Mouse (Mus musculus): ENCODE measurements around the gene Mapk12. TPM values are rescaled to one million over a fixed set of nuclear protein-coding genes. Genes with fewer than 3 reads are reported as not detected.

Gene Mapk12
- total RNA-seq, 1 experiment, result 8.1 TPM

- Histone ChIP-seq H3K4me3 (ENCODE audit: insufficient read depth in 1 of 2, low read depth in 1 of 2, low read length in 2 of 2, poor library complexity in 1 of 2, severe bottlenecking in 1 of 2) (no peak overlapping the region), H3K4me1 (ENCODE audit: control insufficient read depth in 2 of 2, insufficient read depth in 2 of 2, low read length in 2 of 2, poor library complexity in 1 of 2) (peaks cover 2% of the 10 kb centered on the region in 2 experiments; a peak in 1 of 4 replicates), H3K27ac (ENCODE audit: insufficient read depth, low read depth, low read length, poor library complexity, severe bottlenecking) (no peak overlapping the region), H3K36me3 (ENCODE audit: control insufficient read depth, insufficient read depth, low read length, poor library complexity, severe bottlenecking) (peaks cover 27% of the 10 kb centered on the region; the same call in 1 of the 2 replicates), H3K9me3 (ENCODE audit: control insufficient read depth, insufficient read depth, low read depth, low read length) (no peaks in the 10 kb centered on the region), H3K9ac (ENCODE audit: insufficient read depth, low read depth, low read length, poor library complexity, severe bottlenecking) (no peak overlapping the region)
- DNase-seq (ENCODE audit: low read depth, low spot score), result no peak
- TF ChIP-seq MAFK (IDR thresholded peaks at IDR 0.05; ENCODE audit: insufficient read depth, low read depth, low read length) (no peak), ZNF384 (IDR thresholded peaks at IDR 0.05; ENCODE audit: low read depth, low read length) (no peak), ZC3H11A (IDR thresholded peaks at IDR 0.05; ENCODE audit: borderline replicate concordance, low read depth, low read length) (no peak), CHD2 (IDR thresholded peaks at IDR 0.05; ENCODE audit: low read depth, low read length) (no peak), HCFC1 (IDR thresholded peaks at IDR 0.05; ENCODE audit: borderline replicate concordance, insufficient read depth, low read length) (no peak)
- in situ Hi-C loops (cut with MboI; ENCODE audit: low sequenced_read_pairs in 2 of 2, unreplicated experiment in 2 of 2), result no loop called here
Observed at GRCm38 (mm10) chr15:89084826-89085225, 55.7 kb downstream of the Mapk12 start.

DNA sequence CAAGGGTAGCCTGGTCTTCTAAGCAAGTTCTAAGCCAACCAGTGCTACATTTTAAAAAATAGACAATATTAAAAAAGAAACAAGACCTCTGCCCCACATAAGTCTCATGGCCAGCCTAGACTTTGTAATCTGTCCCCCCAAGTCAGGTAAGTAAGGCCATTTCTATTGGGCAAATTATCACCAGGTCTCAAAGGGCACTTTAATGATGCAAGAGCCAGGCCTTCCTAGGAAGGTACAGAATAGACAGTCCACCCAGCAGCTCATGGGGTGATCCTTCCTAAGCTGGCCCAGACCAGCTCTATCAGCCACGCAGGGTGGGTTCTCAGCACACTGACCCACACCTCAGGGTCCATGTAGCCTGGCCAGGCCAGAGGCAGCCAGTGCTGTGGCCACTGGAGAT is 56.6 kb downstream of the Mapk12 start:
- H3K27ac ChIP-seq (ENCODE audit: insufficient read depth, low read depth, low read length, poor library complexity, severe bottlenecking), result no peak overlapping the region
- TF ChIP-seq MAFK (IDR thresholded peaks at IDR 0.05; ENCODE audit: insufficient read depth, low read depth, low read length) (no peak), ZC3H11A (IDR thresholded peaks at IDR 0.05; ENCODE audit: borderline replicate concordance, low read depth, low read length) (no peak), ZNF384 (IDR thresholded peaks at IDR 0.05; ENCODE audit: low read depth, low read length) (no peak), HCFC1 (IDR thresholded peaks at IDR 0.05; ENCODE audit: borderline replicate concordance, insufficient read depth, low read length) (no peak), CHD2 (IDR thresholded peaks at IDR 0.05; ENCODE audit: low read depth, low read length) (no peak)
- in situ Hi-C loops (cut with MboI; ENCODE audit: low sequenced_read_pairs in 2 of 2, unreplicated experiment in 2 of 2), result no loop called here
- H3K36me3 ChIP-seq (ENCODE audit: control insufficient read depth, insufficient read depth, low read length, poor library complexity, severe bottlenecking), result peaks cover 27% of the 10 kb centered on the region; the same call in 1 of the 2 replicates
- peaks cover 2% of the 10 kb centered on the region in 2 experiments; a peak in 1 of 4 replicates for H3K4me1 ChIP-seq (ENCODE audit: control insufficient read depth in 2 of 2, insufficient read depth in 2 of 2, low read length in 2 of 2, poor library complexity in 1 of 2)
- no peaks in the 10 kb centered on the region for H3K9me3 ChIP-seq (ENCODE audit: control insufficient read depth, insufficient read depth, low read depth, low read length)
- no peak overlapping the region for H3K9ac ChIP-seq (ENCODE audit: insufficient read depth, low read depth, low read length, poor library complexity, severe bottlenecking)
- no peak for DNase-seq (ENCODE audit: low read depth, low spot score)
- H3K4me3 ChIP-seq (ENCODE audit: insufficient read depth in 1 of 2, low read depth in 1 of 2, low read length in 2 of 2, poor library complexity in 1 of 2, severe bottlenecking in 1 of 2), result no peak overlapping the region

Other genes with a start within 250 kb of the Mapk12 start
- gene Ttll8, start 186.3 kb downstream of the Mapk12 start, total RNA-seq (2012; rRNA removed), result 0.11 and 0.13 TPM in 2 replicates
- gene Mlc1, start 161.7 kb downstream of the Mapk12 start, total RNA-seq (2012; rRNA removed), result 0.32 and 0.36 TPM in 2 replicates
- 26.7 and 34.4 TPM in 2 replicates for gene Mov10l1, start 157.8 kb downstream of the Mapk12 start, total RNA-seq (2012; rRNA removed)
- 0.22 and 0.58 TPM in 2 replicates for gene Panx2, start 81.0 kb downstream of the Mapk12 start, total RNA-seq (2012; rRNA removed)
- gene Trabd, start 65.6 kb downstream of the Mapk12 start, total RNA-seq (2012; rRNA removed), result 24.2 and 29.9 TPM in 2 replicates
- gene Selenoo, start 51.6 kb downstream of the Mapk12 start, total RNA-seq (2012; rRNA removed), result 7.5 and 8.7 TPM in 2 replicates
- gene Tubgcp6, start 17.6 kb downstream of the Mapk12 start, total RNA-seq (2012; rRNA removed), result 37.3 and 45.0 TPM in 2 replicates
- 7.4 and 11.4 TPM in 2 replicates for gene Hdac10, start 12.0 kb downstream of the Mapk12 start, total RNA-seq (2012; rRNA removed)
- 6.6 and 12.7 TPM in 2 replicates for gene Mapk11, start 8.9 kb upstream of the Mapk12 start, total RNA-seq (2012; rRNA removed)
- 116 and 178 TPM in 2 replicates for gene Plxnb2, start 40.1 kb upstream of the Mapk12 start, total RNA-seq (2012; rRNA removed)
- gene Dennd6b, start 55.8 kb upstream of the Mapk12 start, total RNA-seq (2012; rRNA removed), result 14.4 and 24.7 TPM in 2 replicates
- gene Ppp6r2, start 70.8 kb upstream of the Mapk12 start, total RNA-seq (2012; rRNA removed), result 8.6 and 9.2 TPM in 2 replicates
- gene Sbf1, start 174.6 kb upstream of the Mapk12 start, total RNA-seq (2012; rRNA removed), result 134 and 169 TPM in 2 replicates
- 4.6 and 7.8 TPM in 2 replicates for gene Adm2, start 182.0 kb upstream of the Mapk12 start, total RNA-seq (2012; rRNA removed)
- gene Miox, start 193.7 kb upstream of the Mapk12 start, total RNA-seq (2012; rRNA removed), result 0.54 TPM in 1 of 2 replicates, not detected in the other
- gene Lmf2, start 215.0 kb upstream of the Mapk12 start, total RNA-seq (2012; rRNA removed), result 44.8 and 45.3 TPM in 2 replicates
- 205 and 274 TPM in 2 replicates for gene Ncaph2, start 215.0 kb upstream of the Mapk12 start, total RNA-seq (2012; rRNA removed)
- gene Sco2, start 233.1 kb upstream of the Mapk12 start, total RNA-seq (2012; rRNA removed), result 46.4 and 50.8 TPM in 2 replicates
- 0.94 and 1.1 TPM in 2 replicates for gene Tymp, start 236.3 kb upstream of the Mapk12 start, total RNA-seq (2012; rRNA removed)
- 0.37 TPM in 1 of 2 replicates, not detected in the other for gene Odf3b, start 238.6 kb upstream of the Mapk12 start, total RNA-seq (2012; rRNA removed)
- gene Klhdc7b, start 244.2 kb upstream of the Mapk12 start, total RNA-seq (2012; rRNA removed), result 0.11 and 0.13 TPM in 2 replicates